Mouse (Mus musculus) layer of hippocampus, adult 2 months (tissue): ENCODE data around the gene Atf5. TPM values are rescaled to one million over a fixed set of nuclear protein-coding genes. Genes with fewer than 3 reads are reported as not detected.

Source experiments
- DNase-seq, 2 experiments: peaks; one replicate each; pipeline ENCODE4 v3.0.0; 2022; ENCODE audit warnings: low spot score in 2 of 2
- H3K27ac ChIP-seq: fragments of 200-600 bp; 2 replicates; pipeline ENCODE4 v1.8.1; 2022
- H3K4me3 ChIP-seq: fragments of 200-600 bp; 2 replicates; pipeline ENCODE4 v1.8.1; 2022; ENCODE audit warnings: mild to moderate bottlenecking
- CTCF ChIP-seq: fragments of 200-600 bp; conservative IDR thresholded peaks from 2 replicates; pipeline ENCODE4 v1.8.1; 2022; ENCODE audit warnings: antibody characterized with exemption, mild to moderate bottlenecking, moderate library complexity
- total RNA-seq, 2 experiments: library from RNA; stranded (reverse); gene quantifications; 2 replicates each; pipeline ENCODE4 v1.2.3; 2021

The Atf5 gene
- total RNA-seq, 2 experiments from 2014 or later = 27.0 to 30.0 TPM

GRCm38 (mm10) chr7:44823409-44823808 lies 7.0 kb upstream of the Atf5 start:
- TF ChIP-seq CTCF = peak; percentile 50
- no peak overlapping the region for H3K4me3 ChIP-seq
- H3K27ac ChIP-seq = no peak overlapping the region
- DNase-seq = peak in 1 of 2 experiments; percentile 6

- no peak overlapping the region for H3K4me3 ChIP-seq
- peak; percentile 43 for TF ChIP-seq CTCF
- DNase-seq = peak in 1 of 2 experiments; percentile 5
- H3K27ac ChIP-seq = no peak overlapping the region
These were observed 5.4 kb upstream of the Atf5 start for GRCm38 (mm10) chr7:44821666-44822448.

- DNase-seq = peak in 1 of 2 experiments; percentile 1
- TF ChIP-seq CTCF = no peak
- Histone ChIP-seq H3K27ac (no peak overlapping the region), H3K4me3 (no peak overlapping the region)
These were observed 4.1 kb upstream of the Atf5 start for GRCm38 (mm10) chr7:44820525-44820924.

GRCm38 (mm10) chr7:44819863-44820262 lies 3.4 kb upstream of the Atf5 start:
- no peak overlapping the region for H3K4me3 ChIP-seq
- H3K27ac ChIP-seq = peak overlapping the region; percentile 97; the same call in 1 of the 2 replicates
- DNase-seq = peak in 1 of 2 experiments; percentile 7
- TF ChIP-seq CTCF = no peak

GRCm38 (mm10) chr7:44819391-44819790 lies 2.9 kb upstream of the Atf5 start:
- no peak for TF ChIP-seq CTCF
- peak in 1 of 2 experiments; percentile 5 for DNase-seq
- H3K4me3 ChIP-seq = no peak overlapping the region; the same call in 1 of the 2 replicates
- peak overlapping the region; percentile 97 for H3K27ac ChIP-seq

GRCm38 (mm10) chr7:44818751-44819235 lies 2.3 kb upstream of the Atf5 start:
- no peak for TF ChIP-seq CTCF
- peak overlapping the region; percentile 39 for H3K4me3 ChIP-seq
- DNase-seq = peak in 1 of 2 experiments; percentile 48
- H3K27ac ChIP-seq = peak overlapping the region; percentile 97

- peak; percentile 74 for TF ChIP-seq CTCF
- DNase-seq = peak in 1 of 2 experiments; percentile 16
- peak overlapping the region; percentile 97 for H3K27ac ChIP-seq
- peak overlapping the region; percentile 82; the same call in 1 of the 2 replicates for H3K4me3 ChIP-seq
These were observed 1.7 kb upstream of the Atf5 start for GRCm38 (mm10) chr7:44818164-44818563.

GRCm38 (mm10) chr7:44817441-44817840 lies 983 bp upstream of the Atf5 start:
- Histone ChIP-seq H3K27ac (peak overlapping the region; percentile 97), H3K4me3 (peak overlapping the region; percentile 82)
- no peak for TF ChIP-seq CTCF
- no peak for DNase-seq

- peak; percentile 98 to 99 for DNase-seq
- Histone ChIP-seq H3K4me3 (peak within 1 kb of the TSS; percentile 82), H3K27ac (peak within 1 kb of the TSS; percentile 97)
- TF ChIP-seq CTCF = peak; percentile 35; the same call in 1 of the 2 replicates
These were observed 563 bp downstream of the Atf5 start, which contains the start of the genes Nup62 and Il4i1 for GRCm38 (mm10) chr7:44815721-44816469. Nup62 (plus strand) TSS chr7:44816088. Il4i1 (plus strand) TSS chr7:44816387.

- H3K27ac ChIP-seq = peak overlapping the region; percentile 97
- H3K4me3 ChIP-seq = peak overlapping the region; percentile 82
- no peak for TF ChIP-seq CTCF
- DNase-seq = no peak
These were observed 1.4 kb downstream of the Atf5 start for GRCm38 (mm10) chr7:44814952-44815553.

GRCm38 (mm10) chr7:44814423-44814822 lies 2.0 kb downstream of the Atf5 start:
- DNase-seq = peak in 1 of 2 experiments; percentile 7
- no peak for TF ChIP-seq CTCF
- Histone ChIP-seq H3K4me3 (no peak overlapping the region), H3K27ac (no peak overlapping the region)

GRCm38 (mm10) chr7:44813985-44814384 lies 2.5 kb downstream of the Atf5 start:
- no peak for TF ChIP-seq CTCF
- Histone ChIP-seq H3K27ac (no peak overlapping the region), H3K4me3 (no peak overlapping the region)
- DNase-seq = no peak
